Mouse (Mus musculus): ENCODE results near the gene Optn.

Optn gene

DNA sequence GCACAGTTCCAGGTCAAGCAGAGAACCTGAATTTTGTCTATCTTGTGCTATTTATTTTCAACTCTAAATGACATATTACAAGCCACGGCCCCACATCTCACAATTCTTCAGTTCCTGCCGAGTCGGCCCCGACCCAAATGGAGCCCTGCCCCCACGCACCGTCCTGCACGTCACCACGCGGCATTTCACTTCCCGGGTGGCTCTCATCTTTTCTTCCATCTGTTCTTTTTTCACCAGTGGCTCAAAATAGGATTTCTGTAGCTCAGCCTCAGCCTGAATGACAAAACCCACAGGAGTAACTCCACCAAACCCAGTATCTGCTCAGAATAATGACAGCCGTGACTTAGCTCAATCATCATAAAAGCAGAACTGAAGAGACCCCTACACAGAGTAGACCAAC lies 70.3 kb downstream of the Optn start:
- DNase-seq (ENCODE audit: extremely low read depth, insufficient read length, low spot score), result no peak

DNA sequence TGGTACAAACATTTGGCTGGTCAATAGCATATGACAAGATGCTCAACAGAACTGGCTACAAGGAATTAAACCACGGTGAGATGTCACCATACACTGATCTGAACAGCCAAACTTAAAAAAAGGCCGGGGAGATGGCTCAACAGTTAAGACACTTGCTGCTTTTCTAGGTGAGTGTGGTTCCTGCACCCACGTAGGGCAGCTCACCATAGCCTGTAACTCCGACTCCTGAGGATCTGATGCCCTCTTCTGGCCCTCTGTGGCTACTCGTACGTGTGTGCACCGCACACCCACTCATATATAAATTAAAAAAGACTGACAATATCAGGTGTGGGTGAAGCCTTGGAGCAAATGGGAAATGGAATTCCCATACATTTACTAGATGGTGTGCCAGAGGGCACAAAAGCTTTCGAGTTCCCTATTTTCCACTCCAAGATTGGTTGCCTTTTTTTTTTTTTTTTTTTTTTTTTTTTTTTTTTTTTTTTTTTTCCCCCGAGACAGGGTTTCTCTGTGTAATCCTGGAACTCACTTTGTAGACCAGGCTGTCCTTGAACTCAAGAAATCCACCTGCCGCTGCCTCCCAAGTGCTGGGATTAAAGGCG lies 74.9 kb downstream of the Optn start:
- no peak for DNase-seq (ENCODE audit: extremely low read depth, insufficient read length, low spot score)

DNA sequence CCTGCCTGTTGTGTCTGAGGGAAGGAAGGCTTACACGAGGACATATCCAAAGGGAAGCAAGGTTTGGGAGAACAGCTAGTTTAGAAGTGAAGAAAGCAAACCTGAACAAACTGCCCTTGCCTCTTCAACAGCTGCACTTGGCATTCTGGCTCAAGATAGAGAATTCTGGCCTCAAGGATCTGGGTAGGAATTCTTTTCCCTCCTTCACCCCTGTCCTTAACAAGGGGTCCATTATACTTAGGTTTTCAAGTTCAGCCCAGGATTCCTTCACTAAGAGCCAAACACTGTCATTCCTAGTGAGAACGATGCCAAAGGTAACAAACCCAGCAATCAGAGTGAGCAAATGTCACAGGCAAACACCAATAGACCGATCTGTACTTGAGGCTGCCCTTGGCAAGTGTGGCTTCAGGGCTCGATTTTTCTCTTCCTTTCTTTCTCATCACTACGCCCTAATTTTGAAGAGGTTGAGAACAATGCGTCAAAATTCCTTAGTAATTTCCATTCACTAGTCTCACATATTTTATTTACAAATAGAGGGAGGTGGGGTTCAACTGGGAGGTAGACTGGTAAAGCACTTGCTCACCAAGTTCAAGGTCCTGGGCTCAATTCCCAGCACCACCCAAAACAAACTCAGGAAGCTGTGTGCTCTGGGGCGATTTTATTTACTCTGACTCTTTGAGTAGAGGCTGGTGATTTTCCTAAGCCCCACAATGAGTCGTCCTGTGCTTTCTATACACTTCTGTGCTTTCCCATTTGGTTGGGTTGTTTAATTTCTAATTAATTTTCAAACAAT lies 76.3 kb downstream of the Optn start:
- no peak for DNase-seq (ENCODE audit: extremely low read depth, insufficient read length, low spot score)

DNA sequence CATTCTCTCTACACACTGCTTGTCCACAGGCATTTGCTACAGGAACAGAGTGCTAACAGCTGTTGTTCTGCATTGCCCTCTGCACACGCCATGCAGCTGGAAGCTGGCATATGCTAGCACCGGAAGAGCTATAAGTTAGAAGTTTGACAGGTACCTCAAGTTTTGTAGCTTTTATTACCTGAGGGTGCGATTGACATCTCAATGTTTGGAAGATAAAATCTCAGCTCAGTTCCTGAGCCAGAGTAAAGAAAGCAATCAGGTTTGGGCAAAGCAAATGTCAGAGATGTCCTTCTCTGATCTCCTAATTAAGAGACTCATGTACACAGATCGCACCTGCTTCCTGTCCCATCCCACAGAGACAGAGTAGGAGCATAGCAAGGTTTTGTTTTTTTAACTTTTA lies 77.1 kb downstream of the Optn start:
- no peak for DNase-seq (ENCODE audit: extremely low read depth, insufficient read length, low spot score)

DNA sequence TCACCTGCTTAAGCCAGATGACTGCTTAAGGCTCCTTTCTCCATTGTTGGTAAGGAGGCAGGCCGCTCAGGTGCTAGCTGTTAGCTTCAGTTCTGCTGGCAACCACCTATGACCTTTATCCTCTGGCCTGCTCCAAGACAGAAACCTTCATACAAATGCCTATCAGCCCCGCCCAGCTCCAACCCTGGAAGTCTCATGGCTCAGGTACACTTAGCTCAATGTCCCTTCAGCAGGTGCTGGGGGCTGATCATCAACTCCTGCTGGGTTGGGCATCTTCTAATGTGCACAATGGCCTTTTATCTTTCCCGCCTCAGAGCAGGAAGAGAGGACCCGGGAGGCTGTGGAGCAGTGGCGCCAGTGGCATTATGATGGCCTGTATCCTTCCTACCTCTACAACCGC lies 78.9 kb downstream of the Optn start:
- no peak for DNase-seq (ENCODE audit: extremely low read depth, insufficient read length, low spot score)

DNA sequence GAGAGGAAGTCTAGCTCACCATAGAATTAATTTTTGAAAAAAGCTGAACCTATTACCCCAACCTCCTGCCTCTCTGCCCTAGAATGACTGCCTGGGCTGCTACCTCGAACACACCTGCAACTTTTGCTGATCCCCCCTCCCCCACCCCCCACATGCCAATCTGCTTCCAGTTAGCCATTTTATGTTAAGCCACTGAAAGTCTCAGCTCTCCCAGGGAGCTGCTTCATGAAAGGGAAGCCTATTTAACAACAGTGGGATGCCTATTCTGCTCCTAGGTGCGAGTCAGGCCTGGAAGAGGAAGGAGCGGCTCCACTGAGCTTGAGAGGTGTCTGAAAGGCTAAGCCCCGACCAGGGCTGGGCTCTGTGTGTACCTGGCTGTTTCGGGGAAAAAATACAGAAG lies 79.9 kb downstream of the Optn start:
- DNase-seq (ENCODE audit: extremely low read depth, insufficient read length, low spot score), result no peak

DNA sequence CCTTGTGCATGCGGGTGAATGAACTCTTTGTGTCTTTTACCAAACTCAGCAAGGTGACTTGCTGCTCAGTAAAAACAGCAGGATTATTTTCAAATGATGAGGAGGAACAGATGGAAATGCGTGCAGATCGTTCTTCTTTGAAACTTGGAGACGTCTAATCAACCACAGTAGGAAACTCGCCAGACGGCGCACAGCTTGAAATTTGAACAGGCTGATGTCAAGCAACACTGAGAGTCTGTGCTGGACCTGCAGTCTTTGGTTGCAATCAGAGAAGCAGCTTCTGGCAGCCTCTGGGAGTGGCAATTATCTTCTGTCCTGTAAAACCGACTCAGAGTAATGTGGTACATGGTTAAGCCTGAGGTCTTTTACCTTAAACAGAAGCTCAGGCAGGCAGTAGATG lies 85.8 kb downstream of the Optn start:
- DNase-seq (ENCODE audit: extremely low read depth, insufficient read length, low spot score), result no peak

DNA sequence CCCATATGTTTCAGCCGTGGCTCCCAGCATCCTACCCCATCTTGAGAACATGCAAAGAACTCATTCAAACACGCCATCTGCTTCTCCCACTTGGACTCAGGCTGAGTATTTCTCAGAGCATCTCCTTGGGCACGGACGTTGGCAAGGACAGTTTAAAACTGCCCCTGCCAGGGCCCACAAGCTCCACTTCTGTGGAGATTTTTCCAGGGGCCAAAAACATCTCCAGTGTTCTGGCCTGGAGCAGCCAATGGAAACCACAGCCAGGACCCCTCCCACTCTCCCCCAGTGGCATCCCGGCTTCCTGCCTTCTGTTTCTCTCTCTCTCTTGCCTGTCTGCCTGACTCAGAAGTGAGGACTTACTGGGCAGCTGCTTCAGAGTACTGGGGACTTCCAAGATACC lies 88.0 kb downstream of the Optn start, which contains the start of gene Ucma:
Gene Ucma, plus strand, starts transcription at position 316 of the 400 bp plus-strand sequence.
- no peak for DNase-seq (ENCODE audit: extremely low read depth, insufficient read length, low spot score)

Measured in 3134 (cell line).